In the genomic region with DNA sequence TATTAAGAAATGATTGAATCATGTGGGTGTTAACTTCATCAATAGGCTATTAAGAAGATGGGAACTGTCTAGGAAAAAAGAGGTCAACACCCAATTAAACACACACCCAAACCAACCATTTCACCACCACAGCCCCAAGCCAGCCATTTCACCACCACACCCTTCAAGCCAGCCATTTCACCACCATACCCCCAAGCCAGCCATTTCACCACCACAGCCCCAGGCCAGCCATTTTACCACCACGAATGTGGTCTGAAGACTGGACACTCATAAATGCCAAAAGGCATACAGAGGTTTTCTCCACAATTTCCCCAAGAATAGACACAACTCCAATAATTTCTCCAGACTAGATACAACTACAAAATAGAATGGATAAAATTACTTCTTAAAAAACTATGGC, we compare ENCODE assay signal across 14 mouse cellular contexts.
DNase-seq lines count a peak whose midpoint lies in the region.
"Had no signal": no experiment of that assay in that cellular context is flagged by ENCODE, and none has a peak within 500 bp of the region (broad histone marks: within the 10 kb centered on the region; RNA-seq: fewer than 3 reads in every experiment).

No protein-coding gene starts in this region.

- peak; percentile 17 for DNase-seq in 416B (ENCODE audit: low read depth)
- DNase-seq in ES-CJ7 (ENCODE audit: low read depth, low spot score): peak; percentile 31
- peak; percentile 18 for DNase-seq in R1 (ENCODE audit: low read depth, low spot score)
- no peak for DNase-seq in kidney, adult 8-10 months
- DNase-seq in right cerebral cortex, postnatal 14 days: no peak
- no peak for DNase-seq in ovary, postnatal 10 days (ENCODE audit: low spot score)
- DNase-seq: adrenal gland, adult 8-10 months; adrenal gland, postnatal 14 days; adrenal gland, postnatal 36 days; cerebellum, adult 11-12 months; cerebellum, adult 2 months; cerebellum, adult 9-10 months; cerebellum, postnatal 10 days; cerebellum, postnatal 25 days had no signal

Comparison
In these comparisons a context has a peak if more than half of its experiments do, and no peak if none do; other contexts are left out.
1. DNase-seq: peak in 416B (single experiment), ES-CJ7 (single experiment) and R1 (single experiment); none in kidney, adult 8-10 months (0 of 2), right cerebral cortex, postnatal 14 days (single experiment) and ovary, postnatal 10 days (single experiment).